Mouse (Mus musculus) G1E (cell line): Measurements from ENCODE around the gene Stk25.

ENCODE experiments used
- CTCF ChIP-seq: IDR thresholded peaks from 2 replicates; pipeline ENCODE4 v1.5.1; 2012; ENCODE audit warnings: low read depth, low read length, inconsistent platforms, mixed read lengths
- GATA1 ChIP-seq: IDR thresholded peaks from 2 replicates; pipeline ENCODE4 v1.6.1; 2012; ENCODE audit warnings: borderline replicate concordance, low read length, inconsistent platforms, mixed read lengths
- GATA2 ChIP-seq: IDR thresholded peaks from 2 replicates; pipeline ENCODE4 v1.6.1; 2012; ENCODE audit warnings: low read depth, low read length, inconsistent platforms, borderline replicate concordance
- POLR2AphosphoS5 ChIP-seq: IDR thresholded peaks from 2 replicates; pipeline ENCODE4 v1.6.1; 2012; ENCODE audit warnings: low read depth, low read length, inconsistent platforms; ENCODE audit not compliant: insufficient replicate concordance
- TAL1 ChIP-seq: conservative IDR thresholded peaks from 2 replicates; pipeline ENCODE4 v1.6.1; 2012; ENCODE audit warnings: low read depth, low read length, inconsistent platforms, mixed read lengths

DNA sequence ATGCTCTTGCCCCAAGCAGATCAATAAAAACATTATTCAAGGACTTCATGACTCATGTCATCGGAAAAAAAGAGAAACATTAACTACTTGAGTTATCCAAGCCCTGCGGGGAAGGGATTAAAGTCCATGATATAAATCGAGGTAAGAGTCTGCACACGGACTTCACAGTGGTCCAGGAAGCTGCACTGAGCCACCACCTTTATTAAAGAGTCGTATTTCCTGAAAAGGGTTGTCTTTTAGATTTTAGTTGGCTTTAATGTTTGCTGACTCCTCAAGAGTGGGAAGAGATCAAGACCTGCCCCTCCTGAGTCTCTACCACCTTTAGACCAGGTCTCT is 1.5 kb downstream of the Stk25 start:
- TF ChIP-seq GATA1: no peak
- TF ChIP-seq CTCF: no peak
- TF ChIP-seq GATA2: no peak
- TF ChIP-seq POLR2AphosphoS5: no peak
- TF ChIP-seq TAL1: no peak
